In the genomic region with DNA sequence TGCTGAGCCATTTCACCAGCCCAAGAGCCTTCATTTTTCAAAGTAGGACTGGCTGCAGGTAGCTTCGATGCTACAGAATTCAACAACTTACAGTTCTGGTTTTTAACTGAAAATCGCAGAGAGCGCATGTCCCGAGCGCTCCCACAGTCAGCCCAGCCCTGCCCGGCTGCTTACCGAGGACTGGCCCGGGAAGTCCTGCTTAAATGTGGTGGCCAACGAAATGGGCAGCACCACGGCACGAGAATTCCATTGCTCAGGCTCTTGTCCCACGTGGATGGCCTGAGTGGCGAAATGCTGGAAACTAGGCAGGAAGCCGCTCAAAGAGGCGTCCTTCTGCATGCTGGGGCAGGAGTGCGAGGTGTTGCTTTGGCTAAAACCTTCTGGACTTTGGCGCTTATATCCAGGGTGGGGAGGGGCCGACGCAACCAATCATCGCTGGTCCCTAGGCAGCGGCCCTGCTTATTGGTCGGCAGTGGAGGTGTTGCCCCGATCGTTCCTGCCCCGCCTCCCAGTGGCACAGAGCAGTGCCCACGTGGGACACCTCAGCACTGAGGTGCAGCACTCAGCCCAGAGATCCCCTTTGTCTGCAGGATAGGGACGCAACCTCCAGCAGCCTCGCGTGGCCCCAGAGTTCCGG, we compare ENCODE assay signal across 8 mouse cellular contexts. TPM values are rescaled to one million over a fixed set of nuclear protein-coding genes. Genes with fewer than 3 reads are reported as not detected.
DNase-seq lines count a peak whose midpoint lies in the region; ATAC-seq and TF ChIP-seq lines count a peak whose summit lies in the region.

Gene Cth, minus strand, starts transcription at position 386 of the 637 bp plus-strand sequence.

- TF ChIP-seq RAD21 in CH12.LX (IDR thresholded peaks at IDR 0.05; ENCODE audit: low read depth, low read length): no peak

- TF ChIP-seq POLR2A in CH12.LX (IDR thresholded peaks at IDR 0.05; ENCODE audit: low read depth, low read length): peak; percentile 100

- TF ChIP-seq EP300 in CH12.LX (IDR thresholded peaks at IDR 0.05; ENCODE audit: low read length): no peak

- peaks cover 50% of the 10 kb centered on the region for H3K79me2 ChIP-seq in CH12.LX (replicated peaks; ENCODE audit: control insufficient read depth, extremely low read depth, insufficient read depth, poor library complexity, severe bottlenecking)

- peaks cover 20 to 24% of the 10 kb centered on the region in 2 experiments for H3K36me3 ChIP-seq in CH12.LX (replicated peaks in 1 of 2; ENCODE audit: control insufficient read depth in 1 of 2, insufficient read depth in 1 of 2, low read length in 1 of 2)
- H3K36me3 ChIP-seq in forebrain, embryonic 10.5 days (replicated peaks): no peaks in the 10 kb centered on the region
- no peaks in the 10 kb centered on the region for H3K36me3 ChIP-seq in heart, embryonic 14.5 days (ENCODE audit: control insufficient read depth, insufficient read depth, low read length)
- H3K36me3 ChIP-seq in liver, embryonic 11.5 days (ENCODE audit: control insufficient read depth, insufficient read depth, low read length): no peaks in the 10 kb centered on the region
- H3K36me3 ChIP-seq in stomach, embryonic 14.5 days (ENCODE audit: control insufficient read depth, insufficient read depth, low read length): no peaks in the 10 kb centered on the region

- ATAC-seq in heart, embryonic 14.5 days (ENCODE audit: insufficient number of reproducible peaks, insufficient read depth, low FRiP score, low read depth): peak; percentile 97
- peak; percentile 99 for ATAC-seq in liver, embryonic 11.5 days (replicated peaks; ENCODE audit: low FRiP score)
- ATAC-seq in stomach, embryonic 14.5 days (ENCODE audit: insufficient number of reproducible peaks, insufficient read depth, low FRiP score, low read depth): peak; percentile 99

- in situ Hi-C loops in CH12.LX (cut with MboI; ENCODE audit: low pct_ligation_motif_present, low pct_unique_long_range_greater_than_20kb, low sequenced_read_pairs): loop anchor here (10.0 to 25.0 kb wide), 2 partner anchors 210 to 337 kb away; no protein-coding TSS in a partner anchor

- peak within 1 kb of the TSS; percentile 61 to 83 (median 75) for H3K4me3 ChIP-seq in CH12.LX (replicated peaks in 1 of 3; ENCODE audit: low read depth in 2 of 3, low read length in 2 of 3, poor library complexity in 1 of 3)
- H3K4me3 ChIP-seq in forebrain, embryonic 10.5 days: peak within 1 kb of the TSS; percentile 59
- peak within 1 kb of the TSS; percentile 54 to 59 for H3K4me3 ChIP-seq in heart, embryonic 14.5 days (ENCODE audit: control insufficient read depth in 1 of 2, insufficient read depth in 1 of 2, low read depth in 1 of 2, low read length in 2 of 2)
- H3K4me3 ChIP-seq in liver, embryonic 11.5 days (ENCODE audit: low read depth, low read length): peak within 1 kb of the TSS; percentile 53
- H3K4me3 ChIP-seq in stomach, embryonic 14.5 days (ENCODE audit: low read depth, low read length): peak within 1 kb of the TSS; percentile 53

- peaks cover 11 to 33% of the 10 kb centered on the region in 2 experiments; a peak in 3 of 4 replicates for H3K4me1 ChIP-seq in CH12.LX (ENCODE audit: control insufficient read depth in 1 of 2, insufficient read depth in 2 of 2)
- H3K4me1 ChIP-seq in forebrain, embryonic 10.5 days: peaks cover 22% of the 10 kb centered on the region
- peaks cover 3 to 4% of the 10 kb centered on the region in 2 experiments; a peak in 3 of 4 replicates for H3K4me1 ChIP-seq in heart, embryonic 14.5 days (ENCODE audit: control insufficient read depth in 2 of 2, insufficient read depth in 2 of 2, low read length in 2 of 2)
- H3K4me1 ChIP-seq in liver, embryonic 11.5 days (replicated peaks; ENCODE audit: control insufficient read depth, insufficient read depth, low read length): no peaks in the 10 kb centered on the region; the same call in 1 of the 2 replicates
- H3K4me1 ChIP-seq in stomach, embryonic 14.5 days (ENCODE audit: control insufficient read depth, insufficient read depth, low read length): no peaks in the 10 kb centered on the region

- WGBS in forebrain, embryonic 10.5 days: 1% methylated on average over 30 of the region's 30 CpGs
- under 1% methylated on average over 30 of the region's 30 CpGs for WGBS in heart, embryonic 14.5 days
- WGBS in liver, embryonic 11.5 days: under 1% methylated on average over 30 of the region's 30 CpGs
- under 1% methylated on average over 30 of the region's 30 CpGs for WGBS in stomach, embryonic 14.5 days

- dilution Hi-C loops in CH12.LX (cut with MboI; ENCODE audit: extremely low pct_ligation_motif_present, extremely low pct_unique_long_range_greater_than_20kb, low sequenced_read_pairs): no loop called here

- H3K9ac ChIP-seq in CH12.LX (ENCODE audit: insufficient read depth, low read depth): peak within 1 kb of the TSS; percentile 54
- peak within 1 kb of the TSS; percentile 70 for H3K9ac ChIP-seq in heart, embryonic 14.5 days (ENCODE audit: low read length)
- H3K9ac ChIP-seq in liver, embryonic 11.5 days (ENCODE audit: low read depth, low read length): peak within 1 kb of the TSS; percentile 48
- H3K9ac ChIP-seq in stomach, embryonic 14.5 days (replicated peaks; ENCODE audit: low read depth, low read length): peak within 1 kb of the TSS; percentile 18; the same call in 1 of the 2 replicates

- no peak for TF ChIP-seq CTCF in CH12.LX (conservative IDR thresholded peaks at IDR 0.05 in 1 of 2, IDR thresholded peaks at IDR 0.05 in 1 of 2; ENCODE audit: low read depth in 2 of 2, low read length in 2 of 2)

- H3K27ac ChIP-seq in CH12.LX (ENCODE audit: insufficient read depth, low read depth): peak within 1 kb of the TSS; percentile 9; the same call in 1 of the 2 replicates
- peak within 1 kb of the TSS; percentile 87 for H3K27ac ChIP-seq in forebrain, embryonic 10.5 days
- H3K27ac ChIP-seq in heart, embryonic 14.5 days (replicated peaks in 1 of 2; ENCODE audit: control insufficient read depth in 1 of 2, insufficient read depth in 1 of 2, low read depth in 2 of 2, low read length in 2 of 2): no peak within 1 kb of the TSS
- H3K27ac ChIP-seq in liver, embryonic 11.5 days (ENCODE audit: low read depth, low read length): 0 out of 2 replicates have a peak within 1 kb of the TSS, but pooled peaks have one; percentile 20
- no peak within 1 kb of the TSS for H3K27ac ChIP-seq in stomach, embryonic 14.5 days (ENCODE audit: low read length)

- H3K27me3 ChIP-seq in CH12.LX (replicated peaks): peaks cover 7% of the 10 kb centered on the region
- no peaks in the 10 kb centered on the region for H3K27me3 ChIP-seq in forebrain, embryonic 10.5 days (ENCODE audit: poor library complexity, severe bottlenecking)
- H3K27me3 ChIP-seq in heart, embryonic 14.5 days (ENCODE audit: control insufficient read depth, insufficient read depth, low read length): no peaks in the 10 kb centered on the region
- peaks cover 3% of the 10 kb centered on the region; the same call in 1 of the 2 replicates for H3K27me3 ChIP-seq in liver, embryonic 11.5 days (replicated peaks; ENCODE audit: control insufficient read depth, insufficient read depth, low read length)
- no peaks in the 10 kb centered on the region for H3K27me3 ChIP-seq in stomach, embryonic 14.5 days (ENCODE audit: control insufficient read depth, insufficient read depth, low read length)

- peak within 1 kb of the TSS; percentile 92 for H3K4me2 ChIP-seq in CH12.LX (ENCODE audit: insufficient read depth, low read depth, poor library complexity, severe bottlenecking)
- H3K4me2 ChIP-seq in heart, embryonic 14.5 days (ENCODE audit: low read length): peak within 1 kb of the TSS; percentile 97
- H3K4me2 ChIP-seq in liver, embryonic 11.5 days: peak within 1 kb of the TSS; percentile 81
- peak within 1 kb of the TSS; percentile 92 for H3K4me2 ChIP-seq in stomach, embryonic 14.5 days (replicated peaks; ENCODE audit: low read depth, low read length)

- H3K9me3 ChIP-seq in CH12.LX (replicated peaks; ENCODE audit: low read length): no peaks in the 10 kb centered on the region
- H3K9me3 ChIP-seq in forebrain, embryonic 10.5 days: no peaks in the 10 kb centered on the region
- no peaks in the 10 kb centered on the region for H3K9me3 ChIP-seq in heart, embryonic 14.5 days (ENCODE audit: control insufficient read depth, low read length)
- H3K9me3 ChIP-seq in liver, embryonic 11.5 days (ENCODE audit: control insufficient read depth, low read length): no peaks in the 10 kb centered on the region
- H3K9me3 ChIP-seq in stomach, embryonic 14.5 days (ENCODE audit: control insufficient read depth, low read depth, low read length): no peaks in the 10 kb centered on the region

- DNase-seq in CH12.LX (ENCODE audit: extremely low read depth): peak; percentile 100
- peak; percentile 87 for DNase-seq in c-Kit-positive CD71-positive TER-119-negative erythroid progenitor cells, embryonic 14.5 days (ENCODE audit: low read depth)
- DNase-seq in forebrain, embryonic 10.5 days (ENCODE audit: extremely low spot score, low spot score): peak; percentile 91
- DNase-seq in kidney, postnatal 10 days: peak; percentile 93
- peak; percentile 88 for DNase-seq in liver, embryonic 11.5 days (ENCODE audit: low spot score)
- DNase-seq in naive thymus-derived CD4-positive, alpha-beta T cell, adult 2 months (ENCODE audit: low read depth): peak; percentile 31

TF ChIP-seq in CH12.LX, 34 proteins besides CTCF, POLR2A, EP300 and RAD21 (continues in another document):
- no peak for TF ChIP-seq KAT2A (IDR thresholded peaks at IDR 0.05; ENCODE audit: insufficient replicate concordance, low read length)
- TF ChIP-seq MAX (IDR thresholded peaks at IDR 0.05; ENCODE audit: low read length): peak; percentile 96
- peak; percentile 70 for TF ChIP-seq USF2 (conservative IDR thresholded peaks at IDR 0.05; ENCODE audit: low read depth, low read length)
- TF ChIP-seq TCF12 (IDR thresholded peaks at IDR 0.05; ENCODE audit: low read depth, low read length): peak; percentile 98
- peak; percentile 17 for TF ChIP-seq RCOR1 (conservative IDR thresholded peaks at IDR 0.05; ENCODE audit: low read depth, low read length)
- TF ChIP-seq NELFE (IDR thresholded peaks at IDR 0.05; ENCODE audit: low read depth, low read length): peak; percentile 100
- TF ChIP-seq UBTF (IDR thresholded peaks at IDR 0.05; ENCODE audit: low read depth, low read length): peak; percentile 82; the same call in 1 of the 2 replicates
- TF ChIP-seq MAZ (IDR thresholded peaks at IDR 0.05; ENCODE audit: low read depth, low read length): peak; percentile 56
- TF ChIP-seq E2F4 (IDR thresholded peaks at IDR 0.05; ENCODE audit: insufficient replicate concordance, low read depth, low read length): no peak
- no peak for TF ChIP-seq ZKSCAN1 (IDR thresholded peaks at IDR 0.05; ENCODE audit: borderline replicate concordance, low read depth, low read length)

RNA-seq across cellular contexts. Expression of gene Cth, which starts in this region (rescaled TPM):
- total RNA-seq in CH12.LX (2012; rRNA removed) (162 and 370 TPM in 2 replicates), CH12.LX (2014; rRNA removed) (574 and 637 TPM in 2 replicates)
- 183 and 187 TPM in 2 replicates for polyA plus RNA-seq in CH12.LX (2012; ENCODE audit: insufficient read length, low read depth)
- polyA plus RNA-seq in forebrain, embryonic 10.5 days (2016; fragmentation: Nextera tagmentation; extraction: Ambion mirVana): 20.4 and 22.7 TPM in 2 replicates
- polyA plus RNA-seq in heart, embryonic 14.5 days (2014; fragmentation: Nextera tagmentation; extraction: Ambion mirVana): 1.6 TPM in 2 replicates
- polyA plus RNA-seq in liver, embryonic 11.5 days (2014; fragmentation: Nextera tagmentation; extraction: Ambion mirVana): 31.6 and 35.6 TPM in 2 replicates
- 13.4 and 15.6 TPM in 2 replicates for polyA plus RNA-seq in stomach, embryonic 14.5 days (2014; fragmentation: Nextera tagmentation; extraction: Ambion mirVana)

Comparison
In these comparisons a context has a peak if more than half of its experiments do, and no peak if none do; other contexts are left out.
1. DNase-seq: peak in every context shown above with its lines; median percentile 100 in CH12.LX; 93 in kidney, postnatal 10 days; 91 in forebrain, embryonic 10.5 days; 88 in liver, embryonic 11.5 days; 87 in c-Kit-positive CD71-positive TER-119-negative erythroid progenitor cells, embryonic 14.5 days; 31 in naive thymus-derived CD4-positive, alpha-beta T cell, adult 2 months.
2. H3K27ac ChIP-seq: peak in CH12.LX (single experiment), forebrain, embryonic 10.5 days (single experiment) and liver, embryonic 11.5 days (single experiment); none in heart, embryonic 14.5 days (0 of 2) and stomach, embryonic 14.5 days (single experiment).
3. H3K9ac ChIP-seq: peak in every context shown above with its lines; median percentile 70 in heart, embryonic 14.5 days; 54 in CH12.LX; 48 in liver, embryonic 11.5 days; 18 in stomach, embryonic 14.5 days.
4. Peak in every context shown above with its lines, with median percentiles within 50 percentile points of each other: H3K4me2 ChIP-seq, H3K4me3 ChIP-seq and ATAC-seq.